Mouse (Mus musculus) small intestine, adult 2 months (tissue): ENCODE results near the gene Ttc7b. TPM values are rescaled to one million over a fixed set of nuclear protein-coding genes. Genes with fewer than 3 reads are reported as not detected.

Experiments
- H3K27ac ChIP-seq: fragments of 200-500 bp; 2 replicates; pipeline ENCODE4 v1.5.1; 2012; ENCODE audit warnings: low read depth, low read length, control low read depth, inconsistent platforms; ENCODE audit not compliant: insufficient read depth
- H3K27me3 ChIP-seq: fragments of 200-500 bp; 2 replicates; pipeline ENCODE4 v1.6.1; 2012; ENCODE audit warnings: mild to moderate bottlenecking, moderate library complexity, low read length, inconsistent platforms; ENCODE audit not compliant: control insufficient read depth, insufficient read depth
- H3K36me3 ChIP-seq: fragments of 200-500 bp; 2 replicates; pipeline ENCODE4 v1.6.1; 2012; ENCODE audit warnings: mild to moderate bottlenecking, low read length, control low read depth, inconsistent platforms; ENCODE audit not compliant: control insufficient read depth, insufficient read depth
- H3K4me1 ChIP-seq: fragments of 200-500 bp; 2 replicates; pipeline ENCODE4 v1.6.1; 2012; ENCODE audit warnings: low read length, inconsistent platforms, mixed read lengths; ENCODE audit not compliant: control insufficient read depth, insufficient read depth, insufficient read length
- H3K4me3 ChIP-seq: fragments of 200-500 bp; 2 replicates; pipeline ENCODE4 v1.5.1; 2012; ENCODE audit warnings: low read depth, mild to moderate bottlenecking, control low read depth, inconsistent platforms, low read length, moderate library complexity
- CTCF ChIP-seq: fragments of 200-500 bp; IDR thresholded peaks from 2 replicates; pipeline ENCODE4 v1.5.1; 2012; ENCODE audit warnings: low read depth, mild to moderate bottlenecking, control low read depth, inconsistent platforms, low read length, moderate library complexity, mixed read lengths; ENCODE audit not compliant: insufficient replicate concordance, insufficient read length; ENCODE audit errors: extremely low read depth
- POLR2A ChIP-seq: fragments of 200-500 bp; IDR thresholded peaks from 2 replicates; pipeline ENCODE4 v1.6.1; 2012; ENCODE audit warnings: low read depth, mild to moderate bottlenecking, control low read depth, inconsistent platforms, low read length, moderate library complexity
- WGBS: fragments of 180-500 bp; shearing (Covaris S2); methylation state at CpG from one replicate; pipeline ENCODE4 v1.1.7; 2018; 5-methylcytosine and 5-hydroxymethylcytosine counted together
- polyA plus RNA-seq: library from polyadenylated mRNA; depleted of rRNA; stranded (reverse); fragments of >200 nt; gene quantifications from 2 replicates; pipeline ENCODE4 v1.2.3, GENCODE M21; 2012

The Ttc7b gene
- polyA plus RNA-seq, 1 experiment = 13.0 TPM

GRCm38 (mm10) chr12:100294457-100294856 is 226.2 kb downstream of the Ttc7b start:
- Histone ChIP-seq H3K36me3 (no peaks in the 10 kb centered on the region), H3K27me3 (no peaks in the 10 kb centered on the region), H3K4me1 (peaks cover 30% of the 10 kb centered on the region), H3K27ac (no peak overlapping the region), H3K4me3 (no peak overlapping the region)
- 90% methylated on average over 2 of the region's 2 CpGs for WGBS
- no peak for TF ChIP-seq POLR2A
- peak; percentile 31; the same call in 1 of the 2 replicates for TF ChIP-seq CTCF

DNA sequence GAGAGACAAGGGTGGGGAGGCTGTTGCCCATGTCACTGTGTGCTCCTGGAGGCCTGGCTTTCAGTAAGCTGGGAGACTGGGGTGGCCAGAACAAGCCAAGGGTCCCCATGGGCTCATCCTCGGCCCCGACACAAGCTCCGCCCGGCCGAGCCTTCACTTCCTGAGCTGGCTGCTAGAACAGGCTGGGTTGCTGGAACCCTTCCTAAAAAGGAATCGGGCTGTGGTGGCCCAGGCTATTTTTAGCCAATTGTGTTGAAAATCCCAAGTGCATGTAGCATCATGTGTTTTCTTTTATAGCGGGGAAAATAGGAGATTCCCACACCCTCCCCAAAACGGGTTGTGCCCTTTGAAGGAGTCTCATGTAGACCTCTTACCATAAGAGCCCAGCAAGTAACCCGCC is 226.7 kb downstream of the Ttc7b start:
- no peak for TF ChIP-seq POLR2A
- TF ChIP-seq CTCF = no peak
- no peaks in the 10 kb centered on the region for H3K27me3 ChIP-seq
- H3K36me3 ChIP-seq = no peaks in the 10 kb centered on the region
- 0 out of 2 replicates have a peak overlapping the region, but pooled peaks have one; percentile 49 for H3K27ac ChIP-seq
- H3K4me3 ChIP-seq = no peak overlapping the region
- 76% methylated on average over 9 of the region's 9 CpGs for WGBS
- peaks cover 30% of the 10 kb centered on the region for H3K4me1 ChIP-seq

DNA sequence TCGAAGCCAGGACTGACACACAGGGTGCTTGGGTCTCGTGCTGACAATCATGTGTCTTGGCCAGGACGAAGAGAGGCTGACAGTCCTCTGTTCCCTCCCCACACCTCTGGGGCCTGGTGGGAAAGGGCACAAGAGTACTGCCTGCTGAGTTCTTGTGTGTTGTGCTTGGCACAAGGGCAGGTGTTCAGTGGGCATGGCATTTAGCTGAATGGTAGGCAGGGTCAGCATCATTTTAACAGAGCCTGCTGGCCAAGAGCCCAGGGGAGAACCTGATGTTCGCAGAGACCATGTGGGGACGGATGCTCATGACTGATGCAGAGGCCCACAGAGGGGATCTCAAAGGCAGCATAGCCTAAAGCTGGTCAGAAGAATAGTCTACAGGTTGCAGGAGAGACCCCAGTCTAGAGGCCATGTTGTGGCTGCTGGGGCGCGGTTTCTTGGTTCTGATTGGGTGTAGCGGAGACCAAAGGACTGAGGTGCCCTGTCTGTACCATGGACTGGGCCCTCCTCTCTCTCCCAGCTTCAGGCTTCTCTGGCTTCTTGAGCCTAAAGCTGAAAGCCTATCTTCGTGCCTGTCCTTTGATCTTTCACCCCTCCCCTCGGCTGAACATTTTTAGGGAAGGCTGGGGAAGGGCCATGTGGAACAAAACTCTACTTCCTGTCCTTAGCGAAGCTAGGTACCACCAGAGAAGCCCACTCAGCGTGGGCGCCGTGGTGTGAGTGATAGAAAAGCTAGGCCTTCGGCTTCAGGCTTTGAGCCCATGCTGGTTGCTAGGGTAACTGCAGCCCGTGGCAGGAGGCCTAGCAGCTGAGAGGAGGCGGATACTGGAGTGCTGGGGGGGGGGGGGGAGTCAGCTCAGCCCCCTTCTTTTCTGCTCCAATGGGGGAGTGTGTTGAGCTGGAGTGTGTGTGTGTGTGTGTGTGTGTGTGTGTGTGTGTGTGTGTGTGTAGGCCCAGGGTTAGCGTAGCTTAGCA is 229.6 kb downstream of the Ttc7b start:
- Histone ChIP-seq H3K4me1 (peaks cover 44% of the 10 kb centered on the region), H3K27ac (no peak overlapping the region), H3K4me3 (no peak overlapping the region), H3K27me3 (no peaks in the 10 kb centered on the region), H3K36me3 (no peaks in the 10 kb centered on the region)
- TF ChIP-seq CTCF = no peak
- TF ChIP-seq POLR2A = no peak
- WGBS = 58% methylated on average over 18 of the region's 18 CpGs

DNA sequence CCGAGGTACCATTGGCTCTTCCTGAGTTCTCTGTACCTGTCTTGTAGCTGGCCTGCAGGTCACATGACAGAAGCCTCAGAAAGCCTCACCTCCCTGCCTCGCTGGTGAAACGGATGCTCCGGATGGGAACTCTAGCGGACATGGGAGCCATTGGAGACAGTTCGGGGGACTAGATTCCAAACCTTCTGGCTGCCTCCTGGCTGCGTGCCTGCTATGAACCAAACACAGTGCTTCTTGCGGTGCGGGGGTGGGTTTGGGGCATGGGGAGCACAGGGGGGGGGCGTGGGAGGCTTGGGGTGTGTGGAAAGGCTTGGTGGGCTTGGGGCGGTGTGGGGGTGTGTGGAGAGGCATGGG is 230.5 kb downstream of the Ttc7b start:
- H3K4me1 ChIP-seq = peaks cover 48% of the 10 kb centered on the region
- H3K27me3 ChIP-seq = no peaks in the 10 kb centered on the region
- peak overlapping the region; percentile 79 for H3K27ac ChIP-seq
- H3K36me3 ChIP-seq = no peaks in the 10 kb centered on the region
- no peak overlapping the region for H3K4me3 ChIP-seq
- TF ChIP-seq CTCF (no peak), POLR2A (no peak)
- WGBS = 26% methylated on average over 11 of the region's 11 CpGs

DNA sequence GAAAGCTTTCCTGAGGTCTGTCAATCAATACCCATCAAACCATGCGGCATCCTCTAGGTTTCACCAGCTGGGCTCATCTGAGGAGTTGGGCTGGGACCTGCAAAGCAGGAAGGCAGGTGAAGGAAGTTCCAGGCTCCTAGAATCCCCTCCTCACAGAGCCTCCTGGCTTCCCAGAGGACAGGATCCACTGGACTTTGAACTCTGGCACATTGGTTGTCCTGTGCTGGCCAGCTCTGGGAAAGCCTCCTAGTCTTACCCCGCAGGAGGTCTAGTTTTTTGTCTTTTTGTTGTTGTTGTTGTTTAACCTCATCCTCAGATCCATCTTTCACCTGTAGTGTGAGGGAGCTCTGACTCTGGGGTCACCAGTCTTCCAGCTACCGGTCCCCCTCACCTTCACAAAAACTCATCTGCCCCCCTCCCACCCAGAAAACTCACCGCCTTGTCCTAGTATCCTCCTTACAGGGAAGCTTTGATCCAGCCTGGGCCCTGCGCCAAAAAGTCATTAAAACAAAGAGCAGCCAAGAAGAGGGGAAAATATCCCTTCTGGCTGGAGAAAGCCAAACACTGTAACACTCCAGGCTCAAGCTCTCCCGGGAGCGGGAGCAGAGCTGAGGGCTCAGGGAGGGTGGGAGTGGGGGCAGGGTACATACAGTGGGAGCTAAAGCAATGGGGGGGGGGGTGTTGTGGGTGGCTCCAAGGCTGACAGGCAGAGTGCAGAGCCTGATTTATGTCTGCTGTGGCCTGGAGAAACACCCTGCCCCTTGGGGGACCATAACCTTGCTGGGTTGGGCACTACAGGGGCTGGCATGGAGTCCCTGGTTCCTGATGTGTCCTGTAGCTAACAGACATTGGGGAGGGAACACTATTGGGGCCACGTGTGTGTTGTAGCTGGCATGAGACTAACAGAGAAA is 231.1 kb downstream of the Ttc7b start:
- peaks cover 54% of the 10 kb centered on the region for H3K4me1 ChIP-seq
- H3K27ac ChIP-seq = peak overlapping the region; percentile 79
- H3K36me3 ChIP-seq = no peaks in the 10 kb centered on the region
- H3K27me3 ChIP-seq = no peaks in the 10 kb centered on the region
- 13% methylated on average over 8 of the region's 8 CpGs for WGBS
- TF ChIP-seq CTCF (no peak), POLR2A (no peak)
- H3K4me3 ChIP-seq = no peak overlapping the region

DNA sequence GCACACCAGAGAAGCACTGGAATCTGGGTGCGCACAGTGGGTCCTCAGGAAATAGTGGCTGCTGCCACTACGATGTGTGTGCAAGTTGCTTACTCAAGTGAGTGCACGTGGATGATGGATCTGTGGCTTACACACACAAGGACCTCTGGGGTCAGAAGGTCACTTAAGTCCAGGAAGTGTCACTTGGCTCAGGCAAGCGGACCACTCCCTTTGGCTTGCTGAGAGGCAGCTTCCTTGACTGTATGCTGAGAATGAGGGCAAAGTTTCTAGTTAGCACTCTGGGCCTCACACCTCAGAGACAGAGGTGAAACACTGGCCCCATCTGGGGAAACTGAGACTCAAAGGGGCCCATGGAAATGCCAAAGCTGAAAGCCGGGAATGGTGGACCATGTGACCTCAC is 232.6 kb downstream of the Ttc7b start:
- TF ChIP-seq CTCF (peak; percentile 26; the same call in 1 of the 2 replicates), POLR2A (no peak)
- peaks cover 66% of the 10 kb centered on the region for H3K4me1 ChIP-seq
- H3K4me3 ChIP-seq = no peak overlapping the region
- no peaks in the 10 kb centered on the region for H3K27me3 ChIP-seq
- no peaks in the 10 kb centered on the region for H3K36me3 ChIP-seq
- H3K27ac ChIP-seq = peak overlapping the region; percentile 77
- 39% methylated on average over 5 of the region's 5 CpGs for WGBS
